Mouse (Mus musculus) heart, postnatal 14 days (tissue): Measurements from ENCODE around the gene Txnrd1. TPM values are rescaled to one million over a fixed set of nuclear protein-coding genes. Genes with fewer than 3 reads are reported as not detected.

ENCODE experiments used
- DNase-seq, 2 experiments: peaks; one replicate each; pipeline ENCODE4 v3.0.0; 2021 to 2022
- intact Hi-C: fragments of 180-260 bp; cut with DNase I; formaldehyde crosslinking; loops from one replicate; pipeline ENCODE4 v1.15.1; 2025
- total RNA-seq, 2 experiments: library from RNA; stranded (reverse); gene quantifications; 2 replicates each; pipeline ENCODE4 v1.2.3; 2021

Gene Txnrd1
- total RNA-seq, 2 experiments from 2014 or later, result 41.5 to 43.9 TPM

DNA sequence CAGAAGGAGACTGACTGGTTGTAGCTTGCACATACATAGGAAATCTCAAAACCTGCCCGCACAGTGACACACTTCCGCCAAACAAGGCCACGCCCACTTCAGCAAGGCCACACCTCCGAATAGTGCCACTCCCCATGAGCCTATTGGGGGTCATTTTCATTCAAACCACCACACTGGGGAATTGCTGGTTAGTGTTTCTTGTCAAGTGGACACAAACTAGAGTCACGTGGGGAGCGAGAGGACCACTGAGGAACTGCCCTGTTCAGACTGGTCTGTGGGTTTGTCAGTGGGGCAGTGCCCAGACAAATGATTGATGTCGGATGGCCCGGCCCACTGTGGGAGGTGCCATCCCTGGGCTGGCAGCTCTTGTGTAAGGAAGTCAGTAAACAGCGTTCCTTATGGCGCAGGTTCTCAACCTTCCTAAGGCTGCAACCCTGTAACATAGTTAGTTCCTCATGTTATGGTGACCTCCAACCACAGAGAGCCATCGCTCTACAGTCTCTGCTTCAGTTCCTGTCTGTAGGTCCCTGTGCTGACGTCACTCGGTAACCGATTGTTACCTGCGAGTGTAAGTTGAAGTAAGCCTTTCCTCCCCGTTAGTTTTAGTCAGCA lies 66.2 kb downstream of the Txnrd1 start:
- intact Hi-C loops, result loop anchor here (10.0 kb wide), 1 partner anchor 605 kb away; no protein-coding TSS in a partner anchor
- no peak for DNase-seq

DNA sequence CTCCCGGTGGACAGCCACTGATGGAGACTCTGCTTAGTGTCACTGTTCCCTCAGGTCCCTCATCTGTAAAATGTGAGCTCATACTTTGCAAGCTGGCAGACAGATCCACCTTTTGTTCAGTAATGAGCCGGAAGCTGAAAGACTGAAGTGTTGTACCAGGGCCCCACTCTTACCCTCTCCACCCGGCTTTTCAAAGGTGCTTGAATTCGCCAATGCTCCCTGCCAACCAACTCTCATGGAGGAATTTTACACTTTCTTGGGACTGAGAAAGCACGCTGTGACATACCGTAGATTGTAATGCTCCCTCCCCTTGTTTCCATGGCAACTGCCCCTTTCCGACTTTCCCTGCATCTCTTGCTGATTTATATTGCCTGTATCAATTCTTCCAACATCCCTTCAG lies 66.8 kb downstream of the Txnrd1 start:
- DNase-seq, result no peak
- intact Hi-C loops, result loop anchor here (10.0 kb wide), 1 partner anchor 604 kb away; no protein-coding TSS in a partner anchor

DNA sequence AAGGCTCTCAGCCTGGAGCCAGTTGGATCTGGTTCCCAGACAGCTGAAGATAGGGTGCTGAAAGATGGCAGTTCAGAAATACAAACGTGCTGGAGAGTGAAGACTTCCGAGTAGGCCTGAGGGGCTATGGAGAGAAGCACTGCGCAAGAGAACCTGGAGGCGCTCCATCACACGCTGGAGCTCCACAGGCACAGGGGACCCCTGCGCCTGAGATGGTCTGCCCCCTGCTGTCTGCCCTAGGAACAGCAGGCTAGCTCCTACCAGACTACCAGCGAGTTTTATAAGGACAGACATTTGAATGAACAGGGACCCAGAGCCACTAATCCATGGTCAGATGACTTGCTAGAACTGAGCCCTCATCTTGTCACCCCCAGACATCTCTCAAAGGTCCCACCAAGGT lies 67.7 kb downstream of the Txnrd1 start:
- intact Hi-C loops, result loop anchor here (1.0 to 10.0 kb wide), 3 partner anchors 89 to 603 kb away; no protein-coding TSS in a partner anchor
- DNase-seq, result peak; percentile 90 to 94

DNA sequence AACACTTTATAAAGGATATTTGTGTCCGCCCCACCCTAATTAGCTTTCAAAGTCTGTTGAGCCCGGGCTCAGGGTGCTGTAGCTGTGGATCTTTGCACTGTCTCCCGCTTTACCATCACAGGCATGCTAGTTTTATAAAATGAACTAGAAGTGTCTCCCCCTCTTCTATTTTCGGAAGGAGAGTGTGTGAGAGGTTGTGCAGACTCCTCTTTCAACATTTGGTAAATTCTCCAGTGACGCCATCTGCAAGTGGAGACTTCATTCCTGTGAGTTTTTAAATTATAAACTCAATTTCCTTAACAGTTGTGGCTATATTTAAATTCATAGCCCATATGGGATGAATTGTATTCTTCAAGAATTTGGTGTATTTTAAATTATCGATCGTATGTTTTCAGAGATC lies 74.8 kb downstream of the Txnrd1 start:
- intact Hi-C loops, result loop anchor here (2.0 to 10.0 kb wide), 6 partner anchors 189 to 596 kb away; partner anchors contain the start of gene D10Wsu102e
- DNase-seq, result no peak

DNA sequence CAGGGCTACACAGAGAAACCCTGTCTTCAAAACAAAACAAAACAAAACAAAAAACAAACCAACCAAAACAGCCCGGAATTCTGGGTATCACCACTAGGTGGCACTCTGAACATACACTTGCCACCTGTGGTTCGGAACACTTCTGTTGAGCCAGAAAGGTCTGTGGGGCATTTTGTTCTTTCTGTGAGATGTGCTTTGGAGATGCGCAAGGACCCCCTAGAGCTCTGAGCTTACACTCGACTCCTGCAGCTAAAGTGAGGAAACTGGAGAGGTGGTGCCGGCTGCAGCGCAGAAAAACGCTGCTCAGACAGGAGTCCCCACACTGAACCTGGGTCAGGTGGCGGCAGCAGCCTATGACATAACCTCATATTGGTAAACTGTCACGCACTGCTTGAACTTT lies 75.6 kb downstream of the Txnrd1 start:
- intact Hi-C loops, result loop anchor here (2.0 to 10.0 kb wide), 6 partner anchors 188 to 595 kb away; partner anchors contain the start of gene D10Wsu102e

DNA sequence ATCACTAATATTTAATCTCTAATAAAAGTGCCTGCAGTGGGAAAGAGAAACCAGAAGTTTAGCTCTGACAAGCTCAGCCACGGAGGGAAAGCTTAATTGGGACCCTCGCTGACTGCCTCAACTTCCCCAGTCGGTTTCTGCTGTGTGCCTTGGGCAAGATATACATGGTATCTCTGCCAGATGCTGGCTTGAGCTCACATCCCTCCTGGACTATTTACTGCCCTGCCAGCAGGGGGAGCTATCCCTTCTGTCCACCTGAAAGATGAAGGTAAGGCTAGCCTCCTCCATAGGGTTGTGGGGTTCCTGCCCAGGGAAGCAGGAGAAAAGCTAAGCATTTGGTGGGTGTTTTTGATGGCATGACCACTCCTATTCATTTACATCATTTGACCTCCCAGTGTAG lies 76.4 kb downstream of the Txnrd1 start:
- DNase-seq, result peak in 1 of 2 experiments; percentile 25

More for the DNA sequence above, 75.6 kb downstream of the Txnrd1 start:
- DNase-seq, result peak; percentile 65 to 79

DNA sequence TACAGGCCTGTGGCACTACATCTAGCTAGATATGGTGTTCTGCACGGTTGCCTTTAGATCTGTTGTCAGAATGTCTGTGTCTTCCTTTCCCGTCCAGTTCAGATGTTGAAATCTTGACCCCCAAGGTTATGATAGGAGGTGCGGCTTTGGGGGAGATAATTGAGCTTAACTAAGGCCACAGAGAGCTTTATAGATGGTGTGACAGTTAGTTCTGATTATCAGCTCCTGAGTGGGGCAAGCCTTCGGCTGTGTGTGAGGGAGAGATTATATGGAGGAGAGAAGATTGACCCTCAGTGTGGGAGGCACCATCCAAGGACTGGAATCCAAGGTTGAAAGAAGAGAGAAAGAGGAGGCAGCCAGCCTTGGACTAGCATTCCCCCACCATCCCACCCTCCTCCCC lies 79.5 kb downstream of the Txnrd1 start:
- intact Hi-C loops, result no loop called here
- DNase-seq, result no peak

More for the DNA sequence above, 76.4 kb downstream of the Txnrd1 start:
- intact Hi-C loops, result no loop called here

DNA sequence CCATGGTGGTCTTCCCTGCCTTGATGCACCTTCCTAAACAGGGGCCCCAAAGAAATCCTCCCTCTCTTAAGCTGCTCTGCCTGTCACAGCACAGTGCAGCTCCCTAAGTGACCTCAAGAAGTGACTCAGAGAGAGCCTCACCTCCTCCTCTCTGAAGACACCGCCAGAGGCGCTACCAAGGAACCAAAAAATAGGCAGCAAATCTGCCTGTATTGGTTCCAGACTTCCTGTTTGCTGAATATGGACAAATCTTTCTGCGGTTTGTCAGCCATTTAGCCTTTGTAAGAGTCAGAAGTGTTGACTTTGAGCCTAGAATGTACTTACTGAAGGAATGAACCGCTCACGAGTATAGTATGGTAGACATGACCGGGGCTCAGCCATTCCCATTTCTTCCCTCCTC lies 80.0 kb downstream of the Txnrd1 start:
- intact Hi-C loops, result no loop called here
- DNase-seq, result no peak

DNA sequence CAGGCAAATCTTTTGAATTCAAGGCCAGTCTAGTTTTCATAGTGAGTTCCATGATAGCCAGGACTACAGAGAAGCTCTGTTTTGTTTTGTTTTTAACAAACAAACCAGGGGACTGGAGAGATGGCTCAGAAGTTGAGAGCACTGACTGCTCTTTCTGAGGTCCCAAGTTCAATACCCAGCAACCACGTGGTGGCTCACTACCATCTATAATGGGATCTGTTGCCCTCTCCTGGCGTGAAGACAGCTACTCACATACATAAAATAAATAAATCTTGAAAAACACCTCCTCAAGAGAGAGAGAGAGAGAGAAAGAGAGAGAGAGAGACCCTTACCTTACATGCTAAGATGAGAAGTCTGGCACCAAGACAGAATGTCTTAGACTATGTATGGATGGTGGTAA lies 84.9 kb downstream of the Txnrd1 start:
- DNase-seq, result no peak
- intact Hi-C loops, result no loop called here

DNA sequence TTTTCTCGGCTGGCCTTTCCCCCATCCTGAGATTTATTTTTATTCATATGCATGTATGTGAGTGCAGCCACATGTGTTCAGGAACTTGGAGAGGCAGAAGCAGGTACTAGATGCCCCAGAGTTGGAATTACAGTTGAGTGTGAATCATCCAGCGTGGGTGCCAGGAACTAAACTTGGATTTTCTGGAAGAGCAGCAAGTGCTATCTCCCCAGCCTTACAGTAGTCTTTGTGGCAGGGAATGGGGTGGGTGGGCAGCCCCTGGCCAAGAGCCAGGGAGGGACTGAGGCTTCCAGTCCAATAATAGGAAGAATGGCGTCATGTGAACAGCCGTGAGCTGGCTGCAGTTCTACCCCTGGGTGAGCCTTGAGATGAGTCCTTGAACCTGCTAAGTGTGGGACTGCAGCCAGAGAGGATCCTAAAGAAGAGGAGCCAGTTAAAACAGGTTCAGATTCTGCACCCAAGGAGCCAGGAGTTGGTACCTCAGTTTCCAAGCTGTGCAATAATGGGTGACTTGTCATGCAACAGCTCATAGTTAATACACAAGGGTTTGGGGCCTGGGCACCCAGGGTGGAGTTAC lies 85.7 kb downstream of the Txnrd1 start:
- intact Hi-C loops, result no loop called here
- no peak for DNase-seq

DNA sequence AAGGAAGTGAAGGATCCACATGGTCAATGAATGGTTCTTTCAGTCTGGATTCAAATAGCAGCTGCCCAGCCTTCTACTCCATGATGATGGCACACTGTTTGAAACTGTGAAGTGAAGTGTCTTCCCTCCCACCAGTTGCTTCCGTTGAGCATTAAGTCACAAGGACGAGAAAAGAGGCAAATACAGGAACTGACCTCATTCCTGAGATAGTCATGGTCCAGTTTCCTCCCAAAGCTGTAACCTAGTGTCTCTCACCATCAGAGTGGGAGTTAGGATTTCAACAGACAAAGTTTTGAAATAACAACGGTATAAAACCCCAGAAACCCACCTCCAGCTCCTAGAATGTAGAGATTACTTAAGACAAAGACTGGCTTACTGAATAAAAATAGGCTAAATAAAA lies 89.8 kb downstream of the Txnrd1 start:
- intact Hi-C loops, result no loop called here
- DNase-seq, result no peak

DNA sequence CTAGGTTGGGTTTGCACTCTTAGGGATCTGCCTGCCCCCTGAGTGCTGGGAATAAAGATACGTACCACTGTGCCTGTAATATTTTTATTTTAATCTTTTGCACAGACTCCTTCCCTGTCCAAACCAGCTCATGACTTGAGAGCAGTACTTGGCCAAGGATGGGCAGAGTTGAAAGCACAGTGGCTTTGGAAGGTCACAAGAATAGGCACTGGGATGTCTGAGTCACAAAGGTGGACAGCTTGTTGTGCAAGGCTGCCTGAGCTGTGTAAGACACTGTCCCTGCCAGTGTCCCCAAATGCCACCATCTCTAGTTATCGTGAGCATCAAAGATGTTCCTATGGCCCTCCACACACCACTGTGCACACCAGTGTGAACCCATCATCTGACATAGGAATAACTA lies 91.0 kb downstream of the Txnrd1 start:
- DNase-seq, result no peak
- intact Hi-C loops, result no loop called here

DNA sequence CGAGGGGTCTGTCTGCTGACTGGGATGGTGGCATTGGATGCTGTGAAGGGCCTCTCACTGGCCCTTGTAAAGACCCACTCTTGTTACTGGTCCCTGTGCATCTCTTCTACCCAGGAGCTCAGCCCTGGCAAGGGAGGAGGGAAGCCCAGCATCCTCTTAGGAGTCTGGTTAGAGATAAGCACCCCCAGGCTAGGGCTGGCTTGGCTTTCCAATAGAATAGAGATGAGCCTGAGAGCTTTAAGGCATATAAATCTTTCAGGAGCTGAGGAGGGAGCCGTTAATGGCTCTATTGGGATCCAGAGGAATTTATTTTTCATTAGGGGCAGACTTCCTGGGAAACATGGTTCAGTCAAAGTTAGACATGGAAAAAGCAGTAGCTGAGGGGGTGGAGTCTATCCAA lies 91.9 kb downstream of the Txnrd1 start:
- intact Hi-C loops, result no loop called here

DNA sequence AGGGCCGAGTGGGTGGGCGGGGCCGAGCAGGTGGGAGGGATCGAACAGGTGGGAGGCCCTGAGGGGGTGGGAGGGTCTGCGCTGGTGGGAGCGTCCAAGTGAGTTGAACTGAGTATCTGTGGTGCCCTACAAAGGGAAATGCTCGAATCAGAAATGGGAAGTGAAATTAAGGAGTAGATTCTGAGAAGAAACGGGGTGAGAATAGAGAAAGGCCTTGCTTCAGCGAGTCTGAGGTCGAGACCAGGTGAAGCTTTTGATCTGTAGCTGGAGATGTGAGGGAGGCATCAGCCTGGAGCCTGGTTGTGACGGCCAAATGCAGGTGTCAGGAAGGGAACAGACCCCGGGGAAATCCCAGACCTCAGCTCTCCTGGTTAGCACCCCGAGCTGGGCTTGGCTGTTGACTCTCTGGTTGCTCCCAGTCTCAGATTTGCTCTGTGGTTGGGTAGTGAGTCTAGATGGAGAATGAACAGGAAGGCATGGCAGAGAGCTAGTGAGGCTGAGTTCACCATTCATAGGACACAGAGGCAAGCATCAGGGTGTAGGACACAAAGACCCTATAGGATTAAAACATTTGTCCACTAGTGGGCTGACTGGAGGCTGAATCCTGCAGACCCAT lies 101.4 kb downstream of the Txnrd1 start:
- intact Hi-C loops, result no loop called here
- no peak for DNase-seq

More for the DNA sequence above, 91.9 kb downstream of the Txnrd1 start:
- DNase-seq, result no peak

DNA sequence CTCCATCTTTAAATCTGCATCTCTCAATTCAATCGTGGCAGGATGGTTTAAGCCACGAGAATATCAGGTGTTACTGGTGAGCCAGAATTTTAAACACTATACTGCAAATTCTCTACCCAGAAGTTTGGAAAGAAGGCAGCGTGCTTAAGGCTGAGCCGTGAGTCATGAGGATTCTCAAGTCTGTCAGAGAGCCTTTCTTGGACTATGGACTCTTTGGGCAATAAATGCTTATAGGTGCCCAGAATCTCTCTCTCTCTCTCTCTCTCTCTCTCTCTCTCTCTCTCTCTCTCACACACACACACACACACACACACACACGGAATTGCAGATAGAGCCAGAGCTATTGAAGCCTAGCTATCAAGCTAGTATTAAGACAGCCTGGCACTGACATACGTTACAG lies 102.0 kb downstream of the Txnrd1 start:
- intact Hi-C loops, result no loop called here

More for the DNA sequence above, 102.0 kb downstream of the Txnrd1 start:
- DNase-seq, result no peak

Other genes starting within 250 kb of the Txnrd1 start
- gene 1190007I07Rik, start 210.7 kb upstream of the Txnrd1 start, total RNA-seq, result 10 to 100 TPM; 20.5 to 25.0 TPM
- gene Tdg, start 204.1 kb upstream of the Txnrd1 start, total RNA-seq, result 10 to 100 TPM; 22.9 to 23.8 TPM
- 1 to 10 TPM; 3.0 to 4.7 TPM for gene Glt8d2, start 143.3 kb upstream of the Txnrd1 start, total RNA-seq
- gene Hcfc2, start 137.8 kb upstream of the Txnrd1 start, total RNA-seq, result 10 to 100 TPM; 32.9 to 33.8 TPM
- gene Nfyb, start 69.8 kb upstream of the Txnrd1 start, total RNA-seq, result 10 to 100 TPM; 14.6 to 15.2 TPM
- gene Eid3, start 32.7 kb downstream of the Txnrd1 start, total RNA-seq, result 1 to 10 TPM; 1.1 to 1.3 TPM
- 1 to 10 TPM; 3.4 to 4.1 TPM for gene Chst11, start 151.5 kb downstream of the Txnrd1 start, total RNA-seq